Mouse (Mus musculus): ENCODE measurements at regions not wholly inside any gene's neighbourhood (a gene's known extent, or its start where the extent isn't known, plus 50 kb on each side); places are given as distances from the start of the nearest gene placed in this dataset.

GRCm38 (mm10) chr1:120759380-120759779 is 157.2 kb downstream of the En1 start:
- DNase-seq (ENCODE audit: extremely low read depth, low read depth, low spot score) = no peak

- DNase-seq (ENCODE audit: extremely low read depth, low read depth, low spot score) = no peak
Observed at GRCm38 (mm10) chr1:120761364-120761763, 159.1 kb downstream of the En1 start.

GRCm38 (mm10) chr1:120762498-120762897 is 160.3 kb downstream of the En1 start:
- DNase-seq (ENCODE audit: extremely low read depth, low read depth, low spot score) = no peak

GRCm38 (mm10) chr1:120762921-120763595 is 160.8 kb downstream of the En1 start:
- DNase-seq (ENCODE audit: extremely low read depth, low read depth, low spot score) = no peak

- DNase-seq (ENCODE audit: extremely low read depth, low read depth, low spot score) = no peak
Observed at GRCm38 (mm10) chr1:120767054-120767453, 164.8 kb downstream of the En1 start.

- no peak for DNase-seq (ENCODE audit: extremely low read depth, low read depth, low spot score)
Observed at GRCm38 (mm10) chr1:120771269-120771668, 169.1 kb downstream of the En1 start.

GRCm38 (mm10) chr1:120776906-120777305 is 174.7 kb downstream of the En1 start:
- no peak for DNase-seq (ENCODE audit: extremely low read depth, low read depth, low spot score)

GRCm38 (mm10) chr1:120777468-120777867 is 175.2 kb downstream of the En1 start:
- no peak for DNase-seq (ENCODE audit: extremely low read depth, low read depth, low spot score)

GRCm38 (mm10) chr1:120795245-120795644 is 193.0 kb downstream of the En1 start:
- no peak for DNase-seq (ENCODE audit: extremely low read depth, low read depth, low spot score)

- DNase-seq (ENCODE audit: extremely low read depth, low read depth, low spot score) = no peak
Observed at GRCm38 (mm10) chr1:120801248-120801979, 199.2 kb downstream of the En1 start.

GRCm38 (mm10) chr1:120801980-120802364 is 199.8 kb downstream of the En1 start:
- no peak for DNase-seq (ENCODE audit: extremely low read depth, low read depth, low spot score)

GRCm38 (mm10) chr1:120814441-120814840 is 212.2 kb downstream of the En1 start:
- DNase-seq (ENCODE audit: extremely low read depth, low read depth, low spot score) = no peak

- DNase-seq (ENCODE audit: extremely low read depth, low read depth, low spot score) = no peak
Observed at GRCm38 (mm10) chr1:120816237-120816820, 214.1 kb downstream of the En1 start.

GRCm38 (mm10) chr1:120817563-120817962 is 215.3 kb downstream of the En1 start:
- DNase-seq (ENCODE audit: extremely low read depth, low read depth, low spot score) = no peak

- no peak for DNase-seq (ENCODE audit: extremely low read depth, low read depth, low spot score)
Observed at GRCm38 (mm10) chr1:120831975-120832374, 229.8 kb downstream of the En1 start.

GRCm38 (mm10) chr1:120842596-120842995 is 240.4 kb downstream of the En1 start:
- DNase-seq (ENCODE audit: extremely low read depth, low read depth, low spot score) = no peak

GRCm38 (mm10) chr1:120846146-120846545 is 243.9 kb downstream of the En1 start:
- DNase-seq (ENCODE audit: extremely low read depth, low read depth, low spot score) = no peak

GRCm38 (mm10) chr1:120851860-120852503 is 249.8 kb downstream of the En1 start:
- DNase-seq (ENCODE audit: extremely low read depth, low read depth, low spot score) = no peak

GRCm38 (mm10) chr1:120857566-120857965 is 255.3 kb downstream of the En1 start:
- DNase-seq (ENCODE audit: extremely low read depth, low read depth, low spot score) = no peak

GRCm38 (mm10) chr1:120859546-120859945 is 257.3 kb downstream of the En1 start:
- no peak for DNase-seq (ENCODE audit: extremely low read depth, low read depth, low spot score)

GRCm38 (mm10) chr1:120872554-120872953 is 270.3 kb downstream of the En1 start:
- no peak for DNase-seq (ENCODE audit: extremely low read depth, low read depth, low spot score)
